Mouse (Mus musculus): ENCODE measurements around the gene Apc2.

DNA sequence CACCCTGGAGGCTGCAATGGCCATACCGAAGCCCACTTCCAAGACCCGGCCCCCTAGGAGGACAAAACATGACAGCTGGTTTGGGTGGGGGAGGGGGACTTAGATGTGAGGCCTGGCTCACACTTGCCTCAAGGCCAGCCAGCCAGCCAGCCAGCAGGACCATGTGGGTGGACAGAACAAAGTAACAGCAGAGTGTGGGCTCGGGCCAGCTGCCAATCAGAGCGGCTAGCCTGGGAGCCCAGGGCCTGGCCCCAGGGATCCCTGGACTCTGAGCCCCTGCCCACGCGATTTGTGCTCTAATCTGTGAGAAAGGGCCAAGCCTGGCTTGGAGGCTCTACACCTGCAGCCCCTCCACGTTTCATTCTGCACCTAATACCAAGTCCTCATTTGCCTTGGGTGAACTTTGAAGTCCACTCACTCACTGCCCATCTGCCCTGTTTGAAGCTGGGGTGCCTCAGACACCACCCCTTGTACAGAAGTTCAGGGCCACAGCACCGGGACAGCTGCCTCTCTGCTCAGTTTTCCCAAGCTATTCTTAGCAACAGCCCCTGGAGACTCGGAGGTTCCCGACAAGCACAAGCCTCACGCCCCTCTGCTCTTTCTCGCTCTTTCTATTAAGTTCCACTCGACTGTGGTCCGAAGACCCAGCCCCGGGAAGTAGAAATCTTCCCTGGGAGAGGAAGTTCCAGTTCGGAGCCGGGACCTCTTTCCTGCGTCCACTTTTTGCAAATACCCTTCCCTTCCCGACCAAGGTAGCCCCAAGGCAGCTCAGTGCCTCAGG lies 35.7 kb upstream of the Apc2 start:
- TF ChIP-seq CTCF (IDR thresholded peaks at IDR 0.05; ENCODE audit: control insufficient read depth, insufficient read depth, insufficient replicate concordance, low read depth, low read length), result no peak
- TF ChIP-seq POLR2A (IDR thresholded peaks at IDR 0.05; ENCODE audit: control insufficient read depth, low read depth, low read length), result no peak; the same call in 1 of the 2 replicates

Data from testis, adult 2 months (tissue).